Mouse (Mus musculus) cerebellum, postnatal 4 days (tissue): Measurements from ENCODE around the gene Pphln1.

Source experiments
- DNase-seq, 2 experiments: peaks; one replicate each; pipeline ENCODE4 v3.0.0; 2022; ENCODE audit warnings: low spot score in 2 of 2, mixed read lengths in 1 of 2

Gene Pphln1

DNA sequence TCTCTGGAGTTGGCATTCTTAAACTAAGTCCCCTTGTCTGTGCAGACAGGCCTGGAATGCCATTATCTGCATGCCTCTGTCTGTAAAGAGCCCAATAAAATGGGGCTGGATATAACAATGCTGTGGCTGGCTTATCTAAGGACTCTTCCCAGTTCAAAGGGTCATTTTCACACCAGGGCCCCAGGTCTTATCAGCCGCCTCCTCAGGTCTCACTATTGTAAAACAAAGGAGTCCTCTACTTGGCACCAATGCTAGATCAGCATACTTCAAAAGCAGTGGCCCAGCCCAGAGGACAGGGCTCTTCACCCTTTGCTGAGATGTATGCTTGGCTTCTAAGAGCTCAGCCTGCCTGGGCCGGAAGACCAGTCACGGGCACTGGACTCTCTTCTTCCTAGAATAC, 141.3 kb downstream of the Pphln1 start:
- DNase-seq: no peak
